Mouse (Mus musculus) ovary, postnatal 36 days (tissue): ENCODE measurements at regions not wholly inside any gene's neighbourhood (a gene's known extent, or its start where the extent isn't known, plus 50 kb on each side); places are given as distances from the start of the nearest gene placed in this dataset.

Experiments
- DNase-seq: peaks from one replicate; pipeline ENCODE4 v3.0.0; 2022; ENCODE audit warnings: low spot score, mixed read lengths

DNA sequence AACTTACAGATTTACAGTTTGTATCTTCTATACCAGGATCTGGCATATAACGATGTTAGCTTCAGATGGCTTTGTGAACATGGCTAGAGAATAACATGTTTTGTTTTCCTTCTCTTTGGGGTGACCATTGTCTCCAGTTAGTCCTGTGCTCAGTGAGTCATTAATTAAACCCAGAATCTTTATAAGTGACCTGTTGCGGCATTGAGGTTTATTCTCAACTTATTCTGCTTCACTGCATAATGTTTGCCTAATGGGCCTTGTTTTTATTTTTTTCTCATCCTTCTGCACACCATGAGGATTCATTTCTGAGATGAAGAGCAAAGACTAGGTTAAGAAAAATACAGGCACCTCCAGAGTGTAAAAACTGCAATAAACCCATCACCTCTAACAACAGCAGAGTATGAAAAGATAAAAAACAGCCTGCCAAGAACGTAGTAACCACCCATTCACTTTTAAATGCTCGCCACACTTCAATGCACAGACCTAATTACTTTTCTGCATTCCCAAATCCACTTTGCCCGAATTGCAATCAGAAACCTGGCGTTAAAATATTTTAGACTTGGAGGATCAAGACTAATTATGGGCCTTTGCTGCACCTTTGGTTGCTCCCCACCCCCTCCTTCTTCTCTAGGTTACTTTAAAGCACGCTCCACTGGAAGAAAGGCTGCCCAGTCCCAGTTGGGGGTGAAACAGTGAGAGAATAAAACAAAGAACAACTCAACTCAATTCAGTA lies 381.5 kb upstream of the Nr2f1 start:
- no peak for DNase-seq

DNA sequence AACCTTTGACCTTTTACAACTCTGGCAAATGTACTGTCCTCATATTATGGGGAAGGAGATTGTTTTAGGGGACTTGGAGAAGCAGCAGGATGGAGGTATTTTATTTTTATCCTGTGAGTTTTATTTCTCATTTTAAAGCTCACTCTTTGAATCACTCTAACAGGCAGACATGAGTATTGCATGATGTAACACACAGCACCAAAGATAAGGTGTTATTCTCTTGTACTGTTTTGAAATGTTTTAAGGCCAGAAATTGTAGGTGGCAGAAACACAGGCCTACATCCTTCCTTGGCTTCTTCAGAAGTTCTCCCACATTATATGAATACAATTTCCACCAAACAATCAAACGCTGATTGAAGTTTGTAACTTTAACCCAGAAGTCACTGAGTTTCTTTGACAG lies 377.9 kb upstream of the Nr2f1 start:
- no peak for DNase-seq

DNA sequence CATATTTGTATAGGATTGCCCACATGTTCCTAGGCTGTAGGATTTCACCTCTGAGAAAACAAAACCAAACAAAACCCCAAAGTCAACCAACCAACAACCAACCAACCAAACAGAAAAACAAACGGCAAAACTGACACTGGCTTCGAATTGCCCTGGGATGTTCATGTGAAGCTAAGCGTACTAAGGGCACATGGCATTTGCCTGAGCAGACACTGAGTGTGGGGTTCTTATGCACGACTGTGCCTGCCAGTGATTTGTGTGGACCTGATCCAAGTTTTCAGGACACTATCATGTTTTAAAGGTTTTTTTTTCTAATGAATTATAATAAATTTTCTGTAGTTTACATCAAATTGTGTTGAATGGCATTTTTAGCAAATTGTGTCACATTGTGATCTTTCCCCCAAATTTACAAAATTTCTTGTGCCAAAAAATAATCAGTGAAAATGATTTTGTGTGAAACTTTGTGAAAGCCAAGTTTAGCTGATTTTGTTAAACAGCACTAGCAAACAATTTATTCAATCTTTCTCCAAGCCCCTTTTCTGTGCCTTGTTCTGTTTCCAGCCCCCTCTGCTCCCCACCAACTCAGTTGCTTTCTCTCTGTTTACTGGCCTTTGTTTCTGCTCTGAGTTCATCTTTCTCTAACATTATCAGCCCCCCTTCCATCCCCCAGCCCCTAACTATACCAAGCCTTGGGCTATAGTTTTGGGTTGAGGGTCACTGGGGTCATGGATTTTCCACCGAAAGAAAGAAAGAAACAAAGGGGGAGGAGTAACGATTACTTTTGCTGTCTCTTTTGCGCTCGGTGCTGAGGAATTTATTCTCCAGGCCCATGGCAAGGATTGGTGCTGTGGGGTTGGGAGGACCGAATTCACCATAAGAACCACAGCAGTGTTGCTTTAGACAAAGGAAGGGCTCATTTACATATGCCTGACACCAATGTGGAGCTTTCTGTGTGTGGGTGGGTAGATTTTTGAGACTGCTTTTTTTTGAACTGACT lies 377.0 kb upstream of the Nr2f1 start:
- no peak for DNase-seq

- DNase-seq = no peak
Observed at GRCm38 (mm10) chr13:78571093-78571492, 371.5 kb upstream of the Nr2f1 start.

DNA sequence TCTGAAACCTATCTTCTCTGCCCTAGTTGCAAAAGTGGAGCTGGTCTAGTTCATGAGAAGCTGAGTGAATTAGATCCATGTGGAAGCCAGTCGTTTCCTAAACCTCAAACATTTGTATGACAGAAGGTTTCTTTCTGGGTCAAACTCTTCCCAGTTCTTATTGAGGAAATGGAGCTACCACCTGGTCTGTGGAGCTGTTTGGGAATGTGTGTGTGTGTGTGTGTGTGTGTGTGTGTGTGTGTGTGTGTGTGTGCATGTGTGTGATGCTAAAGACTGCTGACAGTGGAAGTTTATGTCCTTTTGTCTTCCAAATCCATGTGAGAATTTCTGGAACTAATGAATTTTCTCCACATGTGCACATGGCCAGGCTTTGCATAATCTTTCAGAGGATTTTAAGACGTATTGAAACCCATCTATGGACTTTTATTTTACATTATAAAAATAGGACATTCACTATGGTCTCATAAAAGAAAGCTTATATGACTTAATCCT lies 324.9 kb upstream of the Nr2f1 start:
- no peak for DNase-seq

- DNase-seq = no peak
Observed at GRCm38 (mm10) chr13:78520771-78521170, 321.2 kb upstream of the Nr2f1 start.

DNA sequence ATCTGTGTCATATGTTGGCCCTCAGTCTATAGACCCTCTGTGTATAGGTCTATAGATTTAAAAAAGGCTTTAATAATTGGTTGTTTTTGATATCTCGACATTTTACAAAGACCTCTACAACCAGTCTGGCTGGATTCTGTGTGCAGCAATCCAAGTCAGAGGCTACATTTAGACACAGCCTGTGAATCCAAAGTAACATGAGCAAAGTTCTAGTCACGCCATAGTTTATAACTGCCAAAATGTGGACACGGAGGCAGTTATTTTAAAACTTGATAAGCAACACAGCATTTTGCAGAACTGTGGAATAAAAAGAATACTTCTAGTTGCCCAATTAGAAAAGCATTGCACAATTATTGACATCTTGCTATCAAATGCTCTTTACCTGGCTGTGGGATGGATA lies 320.6 kb upstream of the Nr2f1 start:
- no peak for DNase-seq

DNA sequence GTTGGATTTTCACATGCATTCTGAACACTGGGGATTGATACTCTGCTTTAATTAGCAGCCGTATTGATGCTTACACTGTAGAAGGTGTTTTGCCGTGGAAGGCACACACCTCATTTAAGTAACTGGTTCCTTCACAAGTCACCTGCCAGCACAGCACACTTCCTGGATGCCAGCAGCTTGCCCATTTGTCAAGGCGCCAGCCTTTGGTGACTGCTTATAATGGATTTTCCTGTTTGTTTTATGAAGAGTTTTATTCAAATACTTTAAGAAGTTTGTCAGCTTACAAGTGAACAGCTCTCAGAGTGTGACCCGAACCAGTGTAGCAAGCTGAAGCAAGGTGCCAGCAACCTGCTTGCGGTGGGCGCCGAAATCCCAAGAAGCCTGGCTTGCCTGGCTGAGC lies 301.0 kb upstream of the Nr2f1 start:
- no peak for DNase-seq

- no peak for DNase-seq
Observed at GRCm38 (mm10) chr13:78483760-78484357, 284.3 kb upstream of the Nr2f1 start.

GRCm38 (mm10) chr13:78482929-78483759 lies 283.6 kb upstream of the Nr2f1 start:
- DNase-seq = peak; percentile 51

DNA sequence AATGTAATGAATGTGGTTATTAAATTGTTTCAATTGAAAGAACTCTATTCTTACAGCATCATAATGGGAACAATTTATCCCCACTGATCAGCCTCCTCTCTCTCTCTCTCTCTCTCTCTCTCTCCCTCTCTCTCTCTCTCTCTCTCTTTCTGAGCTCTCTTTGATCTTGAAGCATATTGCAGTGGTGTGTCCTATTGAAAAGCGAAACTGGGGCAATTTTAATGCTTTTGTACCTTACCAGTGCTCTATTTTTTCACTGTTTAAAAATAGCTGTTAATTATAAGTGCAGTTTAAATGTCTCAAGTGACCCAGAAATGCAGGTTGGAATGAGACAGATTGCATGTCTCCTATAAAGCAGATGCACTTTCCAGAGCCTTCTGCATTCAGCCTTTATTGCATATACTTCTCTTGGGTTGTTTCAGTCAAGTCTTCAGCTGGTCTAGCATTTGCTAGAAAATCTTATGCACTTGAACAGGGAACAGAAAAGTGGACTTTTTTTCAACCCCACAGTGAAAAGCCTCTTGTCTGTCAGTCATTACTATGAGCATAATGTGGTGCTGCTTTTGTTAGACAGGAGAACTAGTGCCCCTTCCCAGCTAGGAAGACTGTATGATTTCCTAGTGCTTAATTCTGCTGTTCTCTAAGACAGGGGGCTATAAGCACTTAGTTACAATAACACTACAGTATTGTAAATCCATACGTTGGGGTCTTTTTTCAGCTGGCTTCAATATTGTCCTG lies 251.9 kb upstream of the Nr2f1 start:
- DNase-seq = no peak

- no peak for DNase-seq
Observed at GRCm38 (mm10) chr13:78446726-78447031, 247.1 kb upstream of the Nr2f1 start.

GRCm38 (mm10) chr13:78445891-78446725 lies 246.6 kb upstream of the Nr2f1 start:
- no peak for DNase-seq

DNA sequence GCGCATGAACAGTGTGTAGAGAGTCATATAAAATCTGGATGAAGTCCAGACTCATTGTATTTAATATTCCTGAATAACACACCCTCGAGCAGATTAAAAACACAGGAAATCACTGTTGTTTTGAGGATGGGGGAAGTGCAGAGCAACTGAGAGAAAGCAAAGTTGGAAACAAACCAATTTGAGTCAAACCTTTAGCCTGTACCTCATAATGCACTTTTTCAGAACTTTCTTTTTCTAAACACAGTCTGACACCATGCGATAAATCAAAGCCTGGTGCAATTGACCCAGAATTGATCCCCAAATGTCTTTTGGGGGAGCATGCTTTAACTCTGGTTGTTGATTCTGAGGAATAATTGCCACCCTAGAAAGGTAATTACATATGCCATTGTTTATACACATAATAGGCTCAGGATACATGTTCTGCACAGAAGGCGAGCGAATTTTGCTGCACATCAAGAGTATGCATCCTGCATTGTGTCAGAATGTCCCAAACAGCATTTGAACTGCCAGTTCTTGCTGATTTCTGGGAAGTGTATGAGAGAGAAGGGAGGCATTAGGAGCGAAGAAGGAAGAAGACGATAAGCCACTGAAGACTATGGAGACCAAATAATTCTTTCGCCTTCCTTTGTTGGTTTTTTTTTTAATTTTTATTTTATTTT lies 245.3 kb upstream of the Nr2f1 start:
- no peak for DNase-seq

GRCm38 (mm10) chr13:78428469-78428868 lies 228.9 kb upstream of the Nr2f1 start:
- DNase-seq = no peak

DNA sequence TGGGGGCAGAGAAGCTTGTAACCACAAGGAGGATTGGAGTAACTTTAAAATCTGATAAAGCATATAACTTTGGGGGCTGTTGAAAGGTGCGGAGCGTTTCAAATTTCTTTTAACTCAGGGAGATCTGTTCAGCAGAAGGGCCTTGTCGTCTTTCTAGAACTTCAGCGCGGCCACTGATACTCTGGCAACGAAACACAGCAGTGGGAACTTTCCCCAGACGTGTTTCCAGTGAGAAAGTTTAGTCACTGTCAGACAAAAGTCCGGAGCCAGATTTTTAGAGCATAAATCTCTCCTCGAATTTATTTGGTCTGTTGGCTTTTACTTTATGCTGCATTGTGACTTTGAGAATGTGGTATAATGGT lies 228.5 kb upstream of the Nr2f1 start:
- no peak for DNase-seq

DNA sequence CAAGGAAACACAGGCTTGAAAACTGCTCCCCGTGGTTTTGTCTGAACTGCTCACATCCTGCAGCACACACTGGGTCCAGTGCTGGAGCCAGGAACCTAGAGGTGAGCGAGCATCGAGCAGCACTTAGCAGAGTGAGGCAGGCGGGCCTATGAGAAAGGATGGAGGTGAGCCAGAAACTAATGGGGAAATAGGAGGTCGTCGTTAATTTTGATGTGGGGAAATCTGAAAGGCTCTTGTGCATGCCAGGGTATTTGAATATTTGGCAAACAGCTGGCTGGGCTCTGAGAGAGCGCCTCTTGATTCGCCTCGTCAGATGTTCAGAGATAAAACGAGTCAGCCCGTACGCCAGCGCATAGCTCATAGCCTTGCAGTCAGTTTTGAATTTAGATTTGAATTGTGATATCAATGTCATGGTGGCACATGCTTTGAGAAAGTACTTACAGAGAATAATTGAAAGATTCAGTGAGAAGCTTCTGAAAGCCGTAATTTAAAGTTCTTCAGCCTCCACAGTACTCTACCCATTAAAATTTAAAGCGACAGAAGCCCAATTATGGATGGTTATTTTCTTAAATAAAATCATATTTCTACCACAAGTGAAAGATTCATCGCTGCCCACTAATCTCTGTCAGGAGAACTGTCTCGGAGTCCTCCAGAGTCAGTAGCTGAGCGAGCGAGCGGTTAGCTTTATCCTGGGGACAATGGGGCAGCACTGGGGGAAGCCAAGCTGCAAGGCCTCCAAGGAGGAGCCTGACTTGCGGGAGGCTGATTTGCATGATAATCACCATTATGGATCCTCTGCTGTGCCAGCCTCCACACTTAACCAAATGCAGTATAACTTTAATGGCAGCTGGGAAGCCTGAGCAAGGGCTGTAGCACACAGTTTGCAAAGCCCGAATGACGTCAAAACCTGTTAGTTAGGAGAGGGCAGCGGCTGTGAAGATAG lies 227.9 kb upstream of the Nr2f1 start:
- peak; percentile 19 for DNase-seq

- no peak for DNase-seq
Observed at GRCm38 (mm10) chr13:78426306-78426921, 226.9 kb upstream of the Nr2f1 start.
